Mouse (Mus musculus): Measurements from ENCODE around the gene Stat2.
"Not testable (repeated sequence)": the region's sequence is repeated elsewhere in the genome, so short reads cannot be mapped to it uniquely, and the experiment has no call there.

Gene Stat2

DNA sequence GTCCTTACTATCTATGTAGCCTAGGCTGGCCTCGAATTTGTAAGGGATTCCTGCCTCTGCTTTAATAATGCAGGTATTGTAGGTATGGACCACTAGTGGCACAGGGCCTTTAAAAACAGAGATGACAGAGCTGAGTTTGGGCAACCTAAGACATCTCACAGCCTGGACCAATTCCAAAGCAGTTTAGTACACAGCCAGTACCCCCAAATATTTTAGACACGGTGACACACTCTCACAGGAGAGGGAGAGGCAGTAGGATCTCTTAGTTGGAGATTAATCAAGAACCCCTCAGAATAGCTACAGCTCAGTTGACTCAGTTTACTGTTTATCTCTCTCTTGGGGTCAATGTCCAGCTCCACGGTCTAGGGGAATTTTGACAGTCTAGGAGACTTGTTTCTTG lies 32.0 kb downstream of the Stat2 start:
- DNase-seq = no peak

DNA sequence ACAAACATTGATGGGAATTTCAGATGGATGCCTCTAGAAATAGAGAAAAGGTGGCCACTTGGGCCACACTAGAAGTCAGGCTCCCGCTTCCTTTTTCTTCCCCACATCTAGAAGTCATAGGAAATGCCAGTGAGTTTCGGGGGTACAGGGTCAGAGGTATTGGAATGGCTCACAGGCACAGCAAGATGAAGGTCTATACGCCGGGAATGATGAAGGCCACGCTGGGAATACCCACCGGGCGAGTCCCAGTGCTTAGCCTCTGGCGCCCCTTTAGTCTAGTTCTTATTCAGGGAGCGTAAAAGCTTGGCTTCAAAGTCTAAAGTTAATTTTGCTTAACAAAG lies 32.4 kb downstream of the Stat2 start:
- peak in 1 of 2 experiments; percentile 51 for DNase-seq

DNA sequence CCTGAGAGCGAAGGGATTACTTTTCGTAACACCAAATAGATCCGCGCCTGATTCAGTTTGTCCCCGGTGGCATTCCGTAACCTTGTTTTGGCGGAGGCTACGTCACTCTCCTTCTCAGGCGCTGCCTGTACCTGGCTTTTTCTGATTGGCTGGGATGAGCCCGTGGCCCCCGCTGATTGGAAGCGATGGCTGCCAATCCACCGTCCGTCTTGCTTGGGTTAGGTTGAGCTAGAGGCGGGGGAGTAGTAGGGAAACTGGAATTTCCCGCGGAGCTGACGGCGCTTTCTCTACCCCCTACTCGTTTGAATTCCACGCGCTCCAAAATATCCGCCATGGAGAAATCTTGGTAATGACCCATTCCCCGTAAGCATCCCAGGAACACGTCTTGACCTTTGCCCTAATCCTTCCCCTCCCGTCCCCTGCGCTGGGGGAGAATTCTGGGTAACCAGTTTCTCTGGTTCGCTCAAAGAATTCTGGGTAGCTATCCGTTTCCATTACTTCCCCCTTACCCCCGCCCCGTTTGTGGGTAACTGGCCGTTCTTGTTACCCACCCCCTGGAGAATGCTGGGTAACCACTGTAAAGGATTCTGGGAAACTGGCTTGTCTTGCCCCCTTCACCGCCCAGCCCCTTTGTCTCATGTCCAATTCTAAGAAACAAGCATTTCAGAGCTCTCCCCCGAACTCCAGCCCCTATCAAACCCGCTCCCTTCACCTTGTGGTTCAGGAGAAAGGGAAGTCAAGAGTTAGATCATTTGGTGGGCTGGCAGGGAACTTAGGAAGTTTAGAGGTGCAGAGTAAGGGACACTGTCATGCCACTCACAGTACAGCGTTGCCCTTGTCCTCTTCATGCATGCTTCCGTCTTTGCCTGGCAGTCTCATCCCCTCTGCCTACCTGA lies 33.0 kb downstream of the Stat2 start, which contains the start of gene Pan2:
TSS of gene Pan2 (plus strand) at position 210 of the 896 bp plus-strand sequence.
- DNase-seq = peak; percentile 99 to 100

DNA sequence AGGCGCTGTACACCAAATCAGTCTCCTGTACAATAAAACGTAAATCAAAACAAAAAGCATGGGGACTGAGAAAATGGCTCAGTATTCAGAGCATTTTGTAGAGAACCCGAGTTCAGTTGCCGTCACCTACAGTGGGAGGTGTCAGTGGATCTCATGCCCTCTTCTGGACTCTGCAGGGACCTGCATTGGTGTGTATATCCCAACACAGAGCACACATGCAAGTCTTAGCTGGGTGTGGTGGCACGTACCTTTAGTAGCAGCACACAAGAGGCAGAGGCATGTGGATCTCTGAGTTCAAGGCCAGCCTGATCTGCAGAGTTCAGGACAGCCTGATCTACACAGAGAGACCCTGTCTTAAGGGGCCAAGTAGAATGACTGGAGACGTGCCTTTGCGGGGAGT lies 39.3 kb downstream of the Stat2 start:
- DNase-seq = no peak

DNA sequence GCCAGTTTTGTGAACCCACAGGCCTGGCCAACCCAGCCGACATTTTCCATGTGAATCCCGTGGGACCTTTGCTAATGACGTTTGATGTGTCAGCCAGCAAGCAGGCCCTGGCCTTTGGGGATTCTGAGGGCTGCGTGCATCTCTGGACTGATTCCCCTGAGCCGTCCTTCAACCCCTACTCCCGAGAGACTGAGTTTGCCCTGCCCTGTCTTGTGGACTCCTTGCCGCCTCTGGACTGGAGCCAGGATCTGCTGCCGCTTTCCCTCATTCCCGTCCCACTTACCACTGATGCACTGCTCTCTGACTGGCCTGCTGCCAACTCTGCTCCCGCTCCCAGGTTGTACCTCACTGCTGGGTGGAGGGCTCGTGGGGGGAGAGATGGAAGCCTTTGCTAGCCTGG lies 39.8 kb downstream of the Stat2 start:
- peak; percentile 71 to 84 for DNase-seq

DNA sequence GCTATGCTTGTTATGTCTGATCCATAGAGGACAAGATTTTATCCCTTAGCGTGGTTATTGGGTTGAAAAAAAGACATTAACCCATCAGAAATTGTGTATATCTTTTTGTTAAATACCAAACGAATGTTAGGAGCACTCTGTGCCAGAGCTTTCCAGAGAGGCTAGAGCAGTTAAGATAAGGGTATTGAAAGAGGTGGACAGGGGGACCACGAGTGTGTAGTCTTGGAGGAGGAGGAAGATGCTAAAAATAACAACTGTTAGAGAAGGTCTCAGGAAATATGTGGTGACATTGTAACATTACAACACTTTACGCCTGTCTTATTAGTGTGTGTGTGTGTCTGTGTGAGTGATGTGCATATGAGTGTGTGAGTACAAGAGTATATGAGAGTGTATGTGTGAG lies 40.5 kb downstream of the Stat2 start:
- DNase-seq = no peak

DNA sequence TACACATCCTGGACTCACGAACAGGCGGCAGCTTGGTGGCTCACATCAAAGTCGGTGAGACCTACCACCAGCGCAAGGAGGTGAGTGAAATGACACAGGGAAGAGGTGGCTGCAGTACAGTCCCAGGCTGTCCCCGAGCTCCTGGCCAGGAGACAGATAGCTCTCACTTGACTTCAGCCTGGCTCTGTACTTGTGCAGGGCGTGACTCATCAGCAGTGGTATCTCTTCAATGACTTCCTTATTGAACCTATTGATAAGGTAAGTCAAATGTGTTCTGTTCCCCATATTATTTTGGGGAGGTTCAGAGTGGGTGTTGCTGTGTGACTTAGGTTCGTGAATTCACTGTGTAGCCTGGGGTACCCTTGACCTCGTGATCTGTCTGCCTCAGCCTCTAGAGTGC lies 45.2 kb downstream of the Stat2 start:
- no peak for DNase-seq

DNA sequence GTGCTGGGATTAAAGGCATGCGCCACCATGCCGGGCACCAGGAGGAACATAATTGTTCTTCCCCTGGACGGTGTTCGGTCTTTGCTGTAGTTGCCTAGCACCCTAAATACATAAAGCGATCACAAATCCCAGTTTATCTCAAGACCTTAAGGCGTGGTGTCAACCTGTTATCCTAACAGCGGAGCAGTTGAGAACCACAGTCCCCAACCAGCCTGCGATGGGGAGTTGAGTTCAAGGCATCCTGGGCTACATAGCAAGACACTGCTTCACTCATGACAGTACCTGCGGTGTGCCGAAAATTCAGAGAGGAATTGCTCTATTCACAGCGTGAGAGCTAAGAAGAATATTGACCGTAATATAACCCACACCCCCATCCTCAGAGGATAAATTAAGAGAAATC lies 51.3 kb downstream of the Stat2 start:
- DNase-seq = no peak

DNA sequence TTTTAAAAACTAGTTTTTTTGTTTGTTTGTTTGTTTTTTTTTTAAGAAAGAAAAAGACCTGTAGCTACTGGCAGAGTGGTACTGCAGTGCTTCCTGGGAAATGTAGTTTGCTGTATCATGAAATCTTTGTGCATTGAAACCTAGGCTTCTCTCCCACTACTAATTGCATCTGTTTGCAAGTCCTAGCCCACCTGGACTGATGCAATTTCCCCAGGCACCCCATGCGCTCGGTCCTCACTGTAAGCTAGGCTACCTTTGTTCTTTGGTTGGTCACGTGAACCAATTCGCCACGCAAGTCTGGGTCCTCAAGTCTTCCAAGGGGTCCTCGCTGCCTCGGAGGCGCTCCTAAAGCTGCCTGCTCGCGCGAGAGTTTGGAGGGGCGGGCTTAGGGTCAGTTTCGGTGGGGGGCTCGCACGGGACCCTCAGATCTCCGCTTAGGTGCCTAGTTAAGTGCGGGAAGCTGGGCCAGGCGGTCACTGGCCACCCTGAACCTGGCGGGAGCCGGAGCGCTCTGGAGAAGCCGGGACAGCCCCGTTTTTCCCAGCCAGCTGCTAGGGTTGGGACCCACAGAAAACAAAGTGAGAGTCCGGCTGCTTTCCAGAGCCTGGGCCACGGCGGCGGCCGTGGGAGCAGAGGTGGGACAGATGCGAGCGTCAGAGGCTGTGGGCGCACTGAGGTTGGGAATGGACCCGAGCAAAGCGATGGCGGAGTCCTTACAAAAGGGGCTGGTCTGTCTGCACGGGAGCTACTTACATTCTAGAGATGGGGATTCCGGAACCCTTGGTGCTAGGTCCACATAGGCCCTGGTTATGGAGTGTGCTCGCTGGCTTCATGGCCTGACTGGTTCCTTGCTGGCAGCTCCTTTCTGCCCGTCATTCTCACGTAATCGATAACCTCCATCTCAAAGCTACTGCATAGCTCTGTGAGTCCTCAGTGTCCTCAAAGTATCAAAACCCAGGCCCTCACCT lies 52.1 kb downstream of the Stat2 start, which contains the start of gene Cnpy2:
TSS of gene Cnpy2 (plus strand) at position 319 of the 968 bp plus-strand sequence.
- peak; percentile 85 to 92 for DNase-seq

DNA sequence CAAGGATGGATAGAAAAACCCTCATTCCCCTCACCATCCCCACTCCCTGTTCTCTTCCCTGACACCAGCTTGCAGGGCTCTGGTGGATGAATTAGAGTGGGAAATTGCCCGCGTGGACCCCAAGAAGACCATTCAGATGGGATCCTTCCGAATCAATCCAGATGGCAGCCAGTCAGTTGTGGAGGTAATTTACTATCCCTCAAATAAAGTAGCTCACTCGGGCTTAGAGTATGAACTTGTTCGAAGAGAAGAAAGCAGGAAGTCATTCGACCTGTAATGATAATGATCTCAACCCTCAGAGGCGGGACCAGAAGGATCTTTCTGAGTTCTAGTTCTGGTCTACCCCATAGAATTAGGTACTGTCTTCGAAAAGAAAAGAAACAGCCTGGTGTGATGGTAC lies 53.2 kb downstream of the Stat2 start:
- no peak for DNase-seq

DNA sequence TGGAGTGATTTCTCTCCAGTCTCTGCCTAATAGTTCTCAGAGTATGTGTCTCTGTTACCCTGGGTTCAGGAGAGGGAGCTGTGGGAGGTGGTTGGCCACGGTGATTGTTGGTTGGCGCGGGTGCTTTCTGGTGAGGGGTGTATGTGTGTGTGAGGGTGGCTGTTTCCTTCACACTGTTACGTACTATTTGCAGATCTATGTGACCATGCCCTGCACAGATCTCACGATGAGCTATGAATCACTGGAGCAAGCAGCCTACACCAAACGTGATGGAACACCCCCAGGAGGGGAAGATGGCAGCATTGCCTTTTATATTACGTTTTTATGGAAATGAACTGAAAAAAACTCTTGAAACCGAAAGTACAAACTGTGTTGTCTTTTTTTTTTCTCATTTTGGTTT lies 56.5 kb downstream of the Stat2 start:
- no peak for DNase-seq

DNA sequence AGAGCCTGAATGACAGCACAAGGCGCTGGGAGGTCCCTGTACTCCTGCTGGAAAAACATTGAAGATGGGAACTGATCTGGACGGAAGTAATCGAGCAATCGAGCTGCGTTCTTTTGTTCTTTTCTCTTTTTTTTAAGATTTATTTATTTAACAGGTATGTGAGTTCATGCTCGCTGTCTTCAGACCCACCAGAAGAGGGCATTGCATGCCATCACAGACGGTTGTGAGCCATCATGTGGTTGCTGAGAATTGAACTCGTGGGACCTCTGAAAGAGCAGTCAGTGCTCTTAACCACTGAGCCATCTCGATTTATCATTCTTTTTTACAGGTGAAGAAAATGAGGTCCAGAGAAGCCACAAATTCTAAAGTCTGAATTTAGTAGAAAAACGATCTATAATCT lies 57.3 kb downstream of the Stat2 start:
- DNase-seq = no peak

DNA sequence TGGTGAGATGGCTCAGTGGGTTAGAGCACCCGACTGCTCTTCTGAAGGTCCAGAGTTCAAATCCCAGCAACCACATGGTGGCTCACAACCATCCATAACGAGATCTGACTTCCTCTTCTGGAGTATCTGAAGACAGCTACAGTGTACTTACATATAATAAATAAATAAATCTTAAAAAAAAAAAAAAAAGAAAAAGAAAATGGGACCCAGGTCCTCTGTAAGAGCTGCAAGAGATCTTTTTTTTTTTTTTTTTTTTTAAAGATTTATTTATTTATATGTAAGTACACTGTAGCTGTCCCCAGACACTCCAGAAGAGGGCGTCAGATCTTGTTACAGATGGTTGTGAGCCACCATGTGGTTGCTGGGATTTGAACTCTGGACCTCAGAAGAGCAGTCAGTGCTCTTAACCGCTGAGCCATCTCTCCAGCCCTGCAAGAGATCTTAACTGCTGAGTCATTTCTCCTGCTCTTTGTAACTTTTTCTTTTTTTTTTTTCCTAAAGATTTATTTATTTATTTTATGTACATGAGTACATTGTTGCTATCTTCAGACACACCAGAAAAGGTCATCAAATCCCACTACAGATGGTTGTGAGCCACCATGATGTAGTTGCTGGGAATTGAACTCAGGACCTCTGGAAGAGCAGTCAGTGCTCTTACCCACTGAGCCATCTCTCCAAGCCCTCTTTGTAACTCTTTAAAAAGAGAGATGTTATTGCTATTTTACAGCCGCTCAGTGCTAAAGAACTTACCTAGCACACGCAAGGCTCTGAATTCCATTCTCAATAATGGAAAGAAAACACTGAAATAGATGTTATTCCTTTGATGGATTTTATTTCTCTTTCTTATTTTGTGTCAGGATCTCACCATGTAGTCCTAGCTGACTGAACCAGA lies 62.2 kb downstream of the Stat2 start:
- DNase-seq = not testable (repeated sequence)

DNA sequence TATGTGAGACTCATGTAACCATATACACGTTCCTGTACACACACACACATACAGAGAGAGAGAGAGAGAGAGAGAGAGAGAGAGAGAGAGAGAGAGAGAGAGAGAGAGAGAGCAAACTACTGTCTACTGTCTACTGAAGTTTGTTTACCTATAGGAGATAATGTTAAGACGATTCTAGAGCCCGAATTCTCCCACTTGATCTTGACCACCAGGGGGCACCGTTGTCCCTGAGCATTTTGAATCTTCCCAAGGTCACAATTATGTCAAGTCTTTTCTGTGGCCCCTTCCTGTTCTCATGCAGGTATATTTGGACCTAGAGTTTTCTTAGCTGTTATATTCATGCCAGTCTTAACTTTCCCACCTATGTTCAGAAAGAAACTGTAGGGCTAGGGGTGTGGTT lies 65.2 kb downstream of the Stat2 start:
- DNase-seq = peak; percentile 79 to 92

DNA sequence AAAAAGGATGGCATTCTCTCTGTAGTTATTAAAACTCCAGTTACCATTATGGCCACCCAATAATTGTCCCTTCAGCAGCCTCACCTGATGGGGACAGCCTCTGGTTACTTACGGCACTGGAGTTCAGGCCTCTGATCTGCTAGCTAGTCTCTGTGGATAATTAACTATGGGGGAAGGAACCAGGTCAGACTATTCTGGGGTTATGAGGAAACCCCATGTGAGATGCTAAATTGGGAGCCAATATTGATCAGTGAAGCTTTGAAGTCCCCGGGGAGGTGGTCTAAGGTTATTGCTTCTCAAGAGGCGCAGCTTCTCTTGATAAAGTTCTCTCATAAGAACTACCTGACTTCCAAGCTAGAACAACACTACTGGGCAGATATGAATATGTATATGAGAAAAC lies 65.8 kb downstream of the Stat2 start:
- no peak for DNase-seq

DNA sequence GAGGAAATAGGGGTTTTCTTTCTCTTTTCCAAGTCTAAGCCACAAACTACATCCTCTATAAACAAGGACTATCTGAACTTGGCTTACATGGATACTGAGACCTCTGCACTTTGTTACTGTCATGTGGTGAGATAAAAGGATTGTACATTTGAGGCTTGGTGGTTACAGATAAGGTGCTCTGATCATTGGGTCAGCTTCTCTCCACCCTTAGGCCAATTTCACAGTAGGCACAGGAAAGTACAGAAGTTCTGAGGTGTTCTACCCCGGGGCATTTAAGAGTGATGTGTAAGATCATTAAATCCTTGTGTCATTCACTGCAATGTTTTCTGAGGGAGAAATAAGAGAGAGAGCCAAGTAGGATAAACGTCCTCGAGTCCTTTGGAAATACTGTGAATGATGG lies 66.2 kb downstream of the Stat2 start:
- DNase-seq = no peak

DNA sequence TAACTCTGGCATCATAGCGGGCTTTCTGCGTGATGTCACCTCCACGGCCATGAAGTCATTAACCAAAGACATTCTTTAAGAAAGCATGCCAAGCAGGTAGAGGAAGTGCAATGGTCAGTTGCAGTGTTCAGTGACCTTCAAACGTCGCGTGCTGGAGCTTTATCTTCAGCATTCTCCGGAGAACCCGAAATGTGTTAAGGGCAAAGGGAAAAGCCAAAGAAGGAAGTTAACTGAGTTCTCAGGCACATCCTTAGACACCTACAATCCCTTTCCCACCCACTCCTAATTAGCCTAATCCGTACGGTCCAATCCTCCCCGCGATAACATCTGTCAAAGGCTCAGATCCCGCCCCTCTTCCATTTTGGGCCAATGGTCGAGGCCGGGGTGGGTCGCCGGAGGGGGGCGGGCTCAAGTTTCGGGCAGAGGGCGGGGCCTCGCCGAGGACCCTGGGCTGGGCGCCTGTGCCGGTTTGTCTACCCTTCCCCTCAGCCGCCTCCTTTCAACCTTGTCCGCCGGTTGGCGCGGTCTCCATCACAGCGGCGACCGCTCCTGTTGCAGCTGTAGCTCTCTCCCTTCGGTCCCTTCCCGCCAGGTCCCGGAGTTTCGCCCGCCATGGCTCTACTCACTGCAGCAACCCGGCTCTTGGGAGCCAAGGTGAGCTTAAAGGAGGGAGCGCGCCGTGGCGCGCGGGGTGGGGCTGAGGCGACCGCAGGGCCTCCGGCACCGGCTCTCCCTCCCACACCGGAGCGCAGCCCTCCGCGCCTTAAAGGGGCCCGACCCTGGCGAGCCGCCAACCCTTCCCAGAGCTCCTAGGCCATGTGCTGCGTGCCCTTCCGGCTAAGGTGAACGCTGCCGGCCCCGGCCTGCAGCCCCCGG lies 67.2 kb downstream of the Stat2 start, which contains the start of gene Cs:
TSS of gene Cs (plus strand) at position 429 of the 876 bp plus-strand sequence.
- peak; percentile 98 to 99 for DNase-seq

DNA sequence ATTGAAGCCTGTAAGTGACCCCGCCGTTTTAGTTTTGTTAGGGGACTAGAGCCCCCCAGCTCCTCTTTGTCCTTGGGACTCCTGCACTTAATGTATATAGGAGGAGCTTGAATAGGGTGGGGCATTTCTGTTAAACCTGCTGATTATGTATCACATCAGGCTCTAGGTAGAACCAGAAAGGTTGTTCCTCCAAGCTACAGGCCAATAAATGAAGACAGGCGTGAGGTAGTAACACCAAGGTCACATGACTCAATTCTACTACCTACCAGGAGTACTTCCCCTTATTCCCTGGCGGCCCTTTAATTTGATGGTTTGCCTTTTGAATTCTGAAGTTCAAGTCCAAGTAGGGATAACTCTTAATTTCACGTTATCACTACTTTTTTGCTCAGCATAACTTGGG lies 68.1 kb downstream of the Stat2 start:
- no peak for DNase-seq

DNA sequence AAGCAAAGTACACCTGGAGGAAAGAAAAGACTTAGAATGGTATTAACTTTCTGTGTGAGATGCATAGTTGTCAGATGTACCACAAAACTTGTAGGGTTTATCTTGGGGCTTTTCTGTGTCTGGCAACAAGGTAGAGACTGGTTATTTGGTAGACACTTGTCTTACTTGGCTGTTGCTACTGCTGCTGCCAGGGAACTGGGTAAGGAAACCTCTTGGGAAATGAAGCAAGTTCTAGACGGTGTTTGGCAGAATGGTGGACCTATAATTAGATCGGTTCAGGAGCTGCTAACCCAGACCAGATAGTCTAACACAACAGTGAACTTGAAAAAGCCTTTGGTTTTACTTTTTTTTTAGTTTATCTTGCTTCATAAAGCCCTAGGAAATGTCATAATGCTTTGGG lies 68.6 kb downstream of the Stat2 start:
- no peak for DNase-seq

DNA sequence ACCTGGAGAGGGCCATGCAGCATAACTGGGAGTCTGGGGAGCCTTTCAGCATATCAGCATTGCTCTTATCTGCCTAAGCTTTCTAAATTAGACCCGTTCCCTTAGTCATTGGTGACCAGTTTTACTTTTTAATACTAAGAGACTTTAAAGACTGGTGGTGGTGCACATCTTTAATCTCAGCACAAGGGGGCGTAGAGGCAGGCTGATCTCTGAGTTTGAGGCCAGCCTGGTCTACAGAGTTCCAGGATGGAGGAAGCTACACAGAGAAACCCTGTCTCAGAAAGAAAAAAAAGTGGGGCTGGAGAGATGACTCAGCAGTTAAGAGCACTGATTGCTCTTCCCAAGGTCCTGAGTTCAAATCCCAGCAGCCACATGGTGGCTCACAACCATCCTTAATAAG lies 69.9 kb downstream of the Stat2 start:
- no peak for DNase-seq
